Mouse (Mus musculus) G1E (cell line): ENCODE results near the gene Eml2. TPM values are rescaled to one million over a fixed set of nuclear protein-coding genes. Genes with fewer than 3 reads are reported as not detected.

Experiments used
- ATAC-seq: 2 replicates; pipeline ENCODE4 v1.8.0; 2016; ENCODE audit warnings: mild to moderate bottlenecking; ENCODE audit not compliant: insufficient number of reproducible peaks, poor library complexity, low FRiP score, severe bottlenecking; ENCODE audit errors: extremely low read depth
- DNase-seq: peaks from one replicate; pipeline ENCODE4 v3.0.0; 2012; ENCODE audit warnings: low spot score
- H3K27me3 ChIP-seq: 2 replicates; pipeline ENCODE4 v1.6.1; 2012; ENCODE audit warnings: mild to moderate bottlenecking, low read length, inconsistent platforms; ENCODE audit not compliant: insufficient read depth
- H3K36me3 ChIP-seq: replicated peaks from 2 replicates; pipeline ENCODE3; 2012; ENCODE audit warnings: mild to moderate bottlenecking, inconsistent platforms
- H3K4me1 ChIP-seq: 2 replicates; pipeline ENCODE4 v1.6.1; 2012; ENCODE audit warnings: low read depth, low read length, inconsistent platforms, mixed read lengths; ENCODE audit not compliant: insufficient read depth
- H3K4me3 ChIP-seq: 2 replicates; pipeline ENCODE4 v1.5.1; 2012; ENCODE audit warnings: low read depth, mild to moderate bottlenecking, inconsistent platforms, low read length, moderate library complexity, mixed read lengths
- H3K9me3 ChIP-seq: replicated peaks from 2 replicates; pipeline ENCODE4 v1.6.1; 2012; ENCODE audit warnings: inconsistent platforms
- CTCF ChIP-seq: IDR thresholded peaks from 2 replicates; pipeline ENCODE4 v1.5.1; 2012; ENCODE audit warnings: low read depth, low read length, inconsistent platforms, mixed read lengths
- GATA1 ChIP-seq: IDR thresholded peaks from 2 replicates; pipeline ENCODE4 v1.6.1; 2012; ENCODE audit warnings: borderline replicate concordance, low read length, inconsistent platforms, mixed read lengths
- GATA2 ChIP-seq: IDR thresholded peaks from 2 replicates; pipeline ENCODE4 v1.6.1; 2012; ENCODE audit warnings: low read depth, low read length, inconsistent platforms, borderline replicate concordance
- POLR2AphosphoS5 ChIP-seq: IDR thresholded peaks from 2 replicates; pipeline ENCODE4 v1.6.1; 2012; ENCODE audit warnings: low read depth, low read length, inconsistent platforms; ENCODE audit not compliant: insufficient replicate concordance
- TAL1 ChIP-seq: conservative IDR thresholded peaks from 2 replicates; pipeline ENCODE4 v1.6.1; 2012; ENCODE audit warnings: low read depth, low read length, inconsistent platforms, mixed read lengths
- polyA plus RNA-seq: library from polyadenylated mRNA; stranded (reverse); fragments of >175 nt; gene quantifications from 2 replicates; pipeline ENCODE4 v1.2.3, GENCODE M21; 2012
- total RNA-seq, 2 experiments: library from RNA; stranded (forward) in 1 of 2; stranded (reverse) in 1 of 2; fragments of 200-1000 nt in 1 of 2; fragments of >200 nt in 1 of 2; fragmentation: Nextera tagmentation in 1 of 2; gene quantifications; 2 replicates each; pipeline ENCODE4 v1.2.3; 2014 to 2017

The Eml2 gene
- total and polyA plus RNA-seq, 3 experiments = 15.1 to 27.2 (median 19.0) TPM

DNA sequence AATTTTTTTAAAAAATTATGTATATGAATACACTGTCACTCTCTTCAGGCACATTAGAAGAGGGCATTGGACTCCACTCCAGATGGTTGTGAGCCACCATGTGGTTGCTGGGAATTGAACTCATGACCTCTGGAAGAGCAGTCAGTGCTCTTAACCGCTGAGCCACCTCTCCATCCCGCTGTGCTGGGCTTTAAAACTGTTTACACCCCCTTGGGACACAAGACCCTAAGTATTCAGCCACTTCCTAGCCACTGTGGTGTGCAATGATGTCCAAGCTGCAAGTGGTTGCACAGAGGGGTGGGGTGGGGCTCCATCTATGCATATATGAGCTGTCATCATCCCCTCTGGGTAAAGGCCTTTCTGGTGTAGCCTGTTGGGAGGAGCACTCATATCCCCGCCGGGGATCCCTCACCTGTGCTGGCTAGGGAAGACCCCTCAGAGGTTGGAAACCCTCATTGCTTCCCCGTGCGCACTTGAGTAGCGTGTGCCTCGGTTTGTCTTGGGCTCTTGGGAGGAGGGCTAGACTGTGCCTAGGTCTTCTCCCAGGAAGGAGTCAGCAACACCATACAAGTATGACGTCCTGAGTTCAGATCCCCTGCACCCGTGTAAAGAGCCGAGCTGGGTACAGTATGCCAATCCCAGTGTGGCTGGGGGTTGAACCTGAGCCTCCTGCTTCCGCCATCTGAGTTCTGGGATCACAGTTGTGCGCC, 32.1 kb downstream of the Eml2 start:
- no peak for ATAC-seq
- Histone ChIP-seq H3K27me3 (peaks cover 14% of the 10 kb centered on the region), H3K9me3 (peaks cover 6% of the 10 kb centered on the region), H3K4me3 (no peak overlapping the region), H3K36me3 (peaks cover 24% of the 10 kb centered on the region), H3K4me1 (no peaks in the 10 kb centered on the region; the same call in none of the 2 replicates)
- no peak for DNase-seq
- no peak for TF ChIP-seq GATA2
- TF ChIP-seq TAL1 = no peak
- no peak for TF ChIP-seq GATA1
- TF ChIP-seq CTCF = no peak
- no peak for TF ChIP-seq POLR2AphosphoS5

DNA sequence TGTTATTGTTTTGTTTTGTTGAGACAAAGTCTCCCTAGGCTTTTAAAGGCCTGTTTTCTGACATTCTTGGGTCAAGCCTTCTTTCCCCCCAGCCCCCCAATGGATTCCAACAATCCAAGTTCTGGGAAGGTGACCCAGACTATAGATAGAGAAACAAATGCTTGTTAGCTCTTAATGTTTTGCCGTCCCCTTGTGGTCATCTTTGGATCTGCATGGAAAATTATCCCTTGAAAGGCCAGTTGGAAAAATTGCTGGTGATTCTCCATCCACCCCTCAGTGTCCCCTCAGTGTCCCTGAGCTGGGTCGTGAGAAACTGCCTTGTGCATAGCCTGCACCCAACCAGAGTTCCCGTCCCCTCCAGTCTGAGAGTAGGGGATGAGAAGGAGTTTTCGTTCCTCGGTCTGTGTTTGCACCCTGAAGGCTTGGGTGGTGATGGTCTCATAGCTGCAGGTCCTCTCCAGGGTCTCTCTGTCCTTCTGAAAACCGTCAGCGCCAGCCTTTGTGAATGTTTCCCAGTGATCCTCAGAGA, 32.8 kb downstream of the Eml2 start:
- ATAC-seq (no peak), DNase-seq (no peak)
- peak; percentile 74 for TF ChIP-seq CTCF
- TF ChIP-seq GATA2 = no peak
- TF ChIP-seq GATA1 = no peak
- no peak for TF ChIP-seq TAL1
- TF ChIP-seq POLR2AphosphoS5 = no peak
- Histone ChIP-seq H3K4me3 (no peak overlapping the region), H3K9me3 (peaks cover 6% of the 10 kb centered on the region), H3K27me3 (peaks cover 18% of the 10 kb centered on the region), H3K36me3 (peaks cover 19% of the 10 kb centered on the region), H3K4me1 (peaks cover under 1% of the 10 kb centered on the region)

DNA sequence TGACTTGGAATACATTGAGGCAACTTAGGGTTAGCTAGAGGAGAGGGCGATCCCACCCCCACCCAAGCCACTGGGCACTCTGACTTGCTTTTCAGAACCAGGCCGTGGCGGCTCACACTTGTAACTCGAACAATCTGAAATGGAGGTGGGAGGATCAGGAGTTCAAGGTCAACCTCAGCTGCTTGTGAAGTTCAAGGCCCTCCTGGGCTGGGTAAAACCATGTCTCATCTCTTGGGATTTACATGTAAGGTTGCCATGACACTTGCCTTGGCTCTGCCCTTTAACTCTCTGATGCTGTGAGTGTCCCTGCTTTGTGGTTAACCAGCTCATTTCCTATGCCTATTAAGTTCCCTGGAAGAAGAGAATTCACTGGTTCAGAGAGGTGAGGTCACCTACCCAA, 33.3 kb downstream of the Eml2 start:
- Histone ChIP-seq H3K27me3 (peaks cover 23% of the 10 kb centered on the region), H3K4me1 (peaks cover 6% of the 10 kb centered on the region), H3K9me3 (peaks cover 6% of the 10 kb centered on the region), H3K36me3 (peaks cover 14% of the 10 kb centered on the region), H3K4me3 (no peak overlapping the region)
- ATAC-seq (no peak), DNase-seq (no peak)
- TF ChIP-seq CTCF (no peak), GATA1 (no peak), POLR2AphosphoS5 (no peak), TAL1 (no peak), GATA2 (no peak)

DNA sequence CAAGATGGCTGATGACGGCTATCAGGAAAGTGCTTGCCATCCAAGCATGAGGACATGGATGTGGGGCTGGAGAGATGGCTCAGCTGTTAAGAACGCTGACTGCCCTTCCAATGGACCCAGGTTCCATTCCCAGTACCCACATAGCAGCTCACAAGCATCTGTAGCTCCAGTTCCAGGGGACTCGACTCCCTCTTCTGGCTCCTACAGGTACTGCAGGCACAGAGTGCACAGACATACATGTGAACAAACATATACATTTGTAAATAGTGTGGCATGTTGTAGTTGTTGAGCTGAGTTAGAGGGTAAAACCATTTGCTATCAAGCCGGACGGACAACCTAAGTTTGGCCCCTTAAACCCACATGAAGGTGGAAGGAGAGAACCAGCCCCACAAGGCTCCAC, 33.8 kb downstream of the Eml2 start:
- DNase-seq (no peak), ATAC-seq (no peak)
- peaks cover 26% of the 10 kb centered on the region for H3K27me3 ChIP-seq
- H3K9me3 ChIP-seq = peaks cover 6% of the 10 kb centered on the region
- no peak for TF ChIP-seq POLR2AphosphoS5
- 0 out of 2 replicates have a peak, but pooled peaks have one; percentile 17 for TF ChIP-seq CTCF
- H3K4me1 ChIP-seq = peaks cover 10% of the 10 kb centered on the region
- peaks cover 10% of the 10 kb centered on the region for H3K36me3 ChIP-seq
- no peak overlapping the region for H3K4me3 ChIP-seq

DNA sequence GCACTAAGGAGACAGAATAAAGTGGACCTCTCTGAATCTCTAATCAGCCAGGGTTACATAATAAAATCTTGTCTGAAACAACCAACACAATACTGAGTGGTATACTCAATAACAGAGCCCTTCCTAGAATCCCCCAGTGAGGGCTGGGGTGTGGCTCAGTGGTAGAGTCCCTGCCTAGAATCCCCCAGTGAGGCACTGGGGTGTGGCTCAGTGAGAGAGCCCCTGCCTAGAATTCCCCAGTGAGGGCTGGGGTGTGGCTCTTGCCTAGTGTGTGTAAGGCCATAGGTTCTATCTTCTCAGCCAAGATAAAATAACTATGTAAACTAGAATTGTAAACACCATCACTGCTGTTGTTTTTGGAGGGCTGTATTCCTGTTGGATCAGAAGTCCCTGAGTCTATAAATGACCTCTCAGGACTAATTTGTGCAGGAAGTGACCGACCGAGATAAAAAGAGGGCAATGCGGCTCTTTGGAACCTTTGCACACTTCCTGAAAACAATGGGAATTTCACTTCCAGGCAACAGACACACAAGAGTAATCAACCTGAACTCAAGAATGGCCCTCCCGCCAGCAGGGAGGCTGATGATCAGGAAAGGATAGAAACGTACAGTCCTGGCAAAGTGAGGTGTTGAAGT, 34.9 kb downstream of the Eml2 start:
- peaks cover 6% of the 10 kb centered on the region for H3K9me3 ChIP-seq
- ATAC-seq = no peak
- H3K36me3 ChIP-seq = no peaks in the 10 kb centered on the region
- H3K27me3 ChIP-seq = peaks cover 29% of the 10 kb centered on the region
- no peak for DNase-seq
- H3K4me1 ChIP-seq = peaks cover 13% of the 10 kb centered on the region
- TF ChIP-seq CTCF = no peak
- no peak for TF ChIP-seq POLR2AphosphoS5
- TF ChIP-seq GATA2 = no peak
- TF ChIP-seq TAL1 = no peak
- no peak for TF ChIP-seq GATA1
- H3K4me3 ChIP-seq = no peak overlapping the region

DNA sequence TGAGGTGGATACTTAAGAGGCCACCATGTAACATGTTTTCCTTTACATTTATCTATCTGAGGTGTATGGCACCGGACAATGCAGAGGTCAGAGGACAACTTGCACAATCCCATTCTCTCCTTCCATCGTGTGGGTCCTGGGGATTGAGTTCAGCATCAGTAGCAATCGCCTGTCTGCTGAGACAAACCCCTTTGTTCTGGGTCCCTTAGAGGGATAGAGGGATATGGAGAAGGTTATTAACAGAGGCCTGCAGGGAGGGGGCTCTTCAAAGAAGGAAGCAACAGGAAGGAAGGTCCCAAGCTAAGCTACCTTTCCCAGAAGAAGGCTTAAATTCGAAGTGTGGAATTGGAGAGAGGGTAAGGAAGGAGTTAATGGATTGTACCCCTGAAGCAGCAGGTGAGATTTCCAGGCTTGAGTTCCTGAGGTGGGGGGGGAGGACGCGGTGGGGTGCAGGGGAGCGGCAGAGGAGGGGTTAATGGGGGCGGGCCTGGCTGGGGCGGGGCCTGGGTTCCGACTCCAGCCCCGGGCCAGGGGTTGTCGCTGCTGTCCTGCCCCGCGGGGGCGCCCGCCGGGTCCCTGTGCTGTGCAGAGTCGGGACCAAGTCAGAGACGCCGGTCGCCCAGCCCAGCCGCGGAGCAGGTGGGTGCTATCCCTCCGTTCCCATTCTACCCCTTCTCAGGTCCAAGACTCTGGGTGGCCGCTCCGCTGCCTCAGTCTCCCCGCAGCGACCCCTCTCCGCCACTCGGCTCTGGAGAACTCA, 36.0 kb downstream of the Eml2 start, which contains the start of gene Gpr4:
Gpr4 (plus strand) TSS at position 543 of the 760 bp plus-strand sequence.
- ATAC-seq = no peak
- H3K9me3 ChIP-seq = peaks cover 6% of the 10 kb centered on the region
- H3K4me3 ChIP-seq = no peak within 1 kb of the TSS; the same call in 1 of the 2 replicates
- DNase-seq = no peak
- peaks cover 15% of the 10 kb centered on the region for H3K4me1 ChIP-seq
- H3K36me3 ChIP-seq = no peaks in the 10 kb centered on the region
- TF ChIP-seq POLR2AphosphoS5 (no peak), TAL1 (no peak), GATA2 (no peak), GATA1 (no peak), CTCF (no peak)
- peaks cover 33% of the 10 kb centered on the region for H3K27me3 ChIP-seq
